Mouse (Mus musculus) lung, adult 2 months (tissue): ENCODE data around the gene Spop. TPM values are rescaled to one million over a fixed set of nuclear protein-coding genes. Genes with fewer than 3 reads are reported as not detected.

ENCODE experiments used
- DNase-seq: peaks from one replicate; pipeline ENCODE4 v3.0.0; 2022
- H3K4me1 ChIP-seq: fragments of 200-500 bp; 2 replicates; pipeline ENCODE4 v1.6.1; 2011; ENCODE audit warnings: low read length; ENCODE audit not compliant: control insufficient read depth, insufficient read depth
- H3K4me3 ChIP-seq: fragments of 200-500 bp; replicated peaks from 2 replicates; pipeline ENCODE3; 2011; ENCODE audit warnings: low read depth, mild to moderate bottlenecking, control low read depth, low read length; ENCODE audit errors: extremely low read depth
- CTCF ChIP-seq: fragments of 200-500 bp; IDR thresholded peaks from 2 replicates; pipeline ENCODE4 v1.5.1; 2011; ENCODE audit warnings: mild to moderate bottlenecking, low read length, control low read depth; ENCODE audit not compliant: insufficient read depth
- POLR2A ChIP-seq: fragments of 200-500 bp; IDR thresholded peaks from 2 replicates; pipeline ENCODE4 v1.6.1; 2011; ENCODE audit warnings: low read depth, mild to moderate bottlenecking, control low read depth, low read length, borderline replicate concordance; ENCODE audit errors: extremely low read depth
- WGBS: fragments of 180-500 bp; shearing (Covaris S2); methylation state at CpG from one replicate; pipeline ENCODE4 v1.1.7; 2018; 5-methylcytosine and 5-hydroxymethylcytosine counted together
- polyA plus RNA-seq: library from polyadenylated mRNA; depleted of rRNA; stranded (reverse); fragments of >200 nt; gene quantifications from 2 replicates; pipeline ENCODE4 v1.2.3, GENCODE M21; 2012

The Spop gene
- polyA plus RNA-seq, 1 experiment = 125 TPM

DNA sequence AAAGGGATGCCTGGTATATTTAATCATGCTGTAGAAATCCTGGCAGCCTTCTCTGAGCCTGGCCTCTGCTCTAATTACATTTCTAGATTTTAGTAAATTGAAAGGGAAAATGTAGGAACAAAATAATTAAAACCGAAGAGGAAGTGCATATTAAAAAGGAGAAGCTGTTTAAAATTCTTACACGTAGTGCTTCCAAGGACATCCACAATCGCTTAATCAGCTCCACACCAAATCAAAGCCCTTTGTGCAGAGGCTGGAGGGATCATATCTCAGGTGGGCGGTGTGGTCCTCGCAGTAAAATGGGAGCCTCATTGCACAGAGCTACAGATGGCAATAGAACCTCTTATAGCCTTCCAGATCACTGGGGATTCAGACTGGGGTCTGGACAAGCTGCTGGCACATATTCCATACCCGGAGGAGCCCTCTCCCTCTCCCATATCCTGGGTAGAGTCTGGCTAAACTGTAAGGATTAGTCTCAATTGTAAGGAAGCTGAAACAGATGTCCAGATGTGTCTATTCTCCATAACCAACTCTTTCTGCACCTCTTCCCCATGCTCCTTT lies 2.3 kb upstream of the Spop start:
- Histone ChIP-seq H3K4me1 (peaks cover 5% of the 10 kb centered on the region), H3K4me3 (no peak overlapping the region)
- no peak for DNase-seq
- no peak for TF ChIP-seq POLR2A
- no peak for TF ChIP-seq CTCF
- 55% methylated on average over 6 of the region's 6 CpGs for WGBS

DNA sequence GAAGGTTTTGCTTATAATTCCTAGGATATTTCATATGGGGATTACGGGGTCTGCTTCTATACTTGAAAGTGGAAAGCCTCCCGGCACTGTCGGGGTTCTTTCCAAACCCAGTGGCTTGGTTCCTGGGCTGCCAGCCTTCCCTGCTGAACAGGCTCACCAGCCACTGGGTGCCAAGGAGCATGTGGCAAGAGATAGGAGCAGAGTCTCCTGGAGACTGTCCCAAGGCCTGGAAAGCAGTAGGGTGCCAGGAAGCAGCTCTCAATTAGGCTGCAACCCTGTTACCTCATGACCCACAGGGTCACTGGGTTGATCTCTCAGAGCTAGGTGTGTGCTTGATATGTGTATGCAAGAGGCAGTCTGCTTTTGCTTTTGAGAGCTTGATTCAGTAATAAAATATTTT lies 1.3 kb upstream of the Spop start:
- 60% methylated on average over 3 of the region's 3 CpGs for WGBS
- TF ChIP-seq CTCF = no peak
- TF ChIP-seq POLR2A = no peak
- Histone ChIP-seq H3K4me1 (peaks cover 7% of the 10 kb centered on the region), H3K4me3 (no peak overlapping the region)
- DNase-seq = no peak

DNA sequence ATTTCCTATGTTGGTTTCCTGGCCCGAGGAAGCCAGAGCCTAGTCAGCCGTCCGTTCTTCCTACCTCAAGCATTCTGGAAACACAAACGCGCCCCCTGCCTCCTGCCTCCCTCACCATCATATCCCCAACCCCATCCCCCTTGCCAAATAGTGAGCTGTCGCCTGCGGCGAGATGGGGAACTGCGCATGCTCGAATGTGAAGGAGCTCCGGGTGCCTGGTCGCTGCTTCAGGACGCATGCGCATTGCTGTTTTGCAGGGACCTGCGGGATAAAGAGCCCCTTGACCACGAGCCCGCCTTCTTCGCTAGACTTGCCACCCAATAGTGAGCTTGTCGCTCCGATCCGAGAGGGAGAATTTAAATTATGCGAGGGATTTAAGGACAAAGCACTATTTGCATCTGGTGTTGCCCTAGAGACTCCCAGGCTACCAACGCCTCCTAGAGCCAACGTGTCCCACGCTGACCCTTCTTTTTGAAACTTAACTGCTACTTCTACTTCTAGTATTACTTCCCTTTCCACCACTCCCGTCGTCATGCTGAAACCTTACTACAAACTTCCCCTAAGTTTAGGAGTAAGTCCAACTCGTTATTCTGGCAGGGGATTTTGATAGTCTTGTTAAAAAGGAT lies 769 bp downstream of the Spop start:
- WGBS = under 1% methylated on average over 28 of the region's 28 CpGs
- TF ChIP-seq POLR2A (peak; percentile 76; the same call in 1 of the 2 replicates), CTCF (0 out of 2 replicates have a peak, but pooled peaks have one; percentile 10)
- peak; percentile 91 for DNase-seq
- H3K4me1 ChIP-seq = peaks cover 7% of the 10 kb centered on the region
- H3K4me3 ChIP-seq = peak overlapping the region; percentile 80

DNA sequence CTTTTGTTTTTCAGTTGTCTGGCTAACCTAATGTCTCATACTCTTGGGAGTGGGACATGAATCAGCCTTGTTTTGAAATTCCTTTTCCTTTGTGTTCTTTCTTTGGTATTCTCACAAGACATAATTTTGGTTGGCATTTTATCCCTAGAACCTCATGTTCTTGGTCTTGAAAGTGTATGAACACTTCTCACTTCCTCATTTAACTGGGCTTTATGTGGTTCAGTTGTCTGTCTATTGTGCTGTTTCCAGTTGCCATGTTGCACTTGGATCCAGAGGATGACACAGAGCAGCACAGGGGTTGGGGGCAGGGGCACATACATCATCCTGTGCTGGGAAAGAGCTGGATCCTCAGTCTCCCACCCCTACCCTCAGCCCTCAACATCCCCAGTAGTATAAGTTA lies 2.1 kb downstream of the Spop start:
- no peak for DNase-seq
- Histone ChIP-seq H3K4me1 (peaks cover 7% of the 10 kb centered on the region), H3K4me3 (no peak overlapping the region)
- no peak for TF ChIP-seq POLR2A
- no peak for TF ChIP-seq CTCF

DNA sequence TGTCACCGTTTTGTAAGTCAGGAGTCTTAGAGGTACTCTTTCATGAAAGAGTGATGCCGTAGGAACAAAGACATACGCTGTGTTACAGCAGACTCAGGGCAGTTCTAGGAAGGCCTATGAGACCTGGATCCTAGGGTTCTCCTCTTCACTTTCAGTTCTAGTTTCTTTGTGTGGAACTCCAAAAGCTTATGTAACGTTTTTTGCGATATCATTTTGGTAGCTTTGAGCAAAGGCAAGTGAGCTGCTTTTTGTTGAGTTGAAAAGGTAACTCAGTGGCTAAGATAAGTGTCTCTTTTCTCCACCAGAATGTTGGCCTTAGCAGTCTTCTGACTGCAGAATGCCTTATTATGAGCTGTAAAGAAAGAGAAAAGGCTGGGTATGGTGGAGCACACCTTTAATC lies 3.5 kb downstream of the Spop start:
- no peak for TF ChIP-seq CTCF
- TF ChIP-seq POLR2A = no peak
- WGBS = 65% methylated on average over 5 of the region's 5 CpGs
- Histone ChIP-seq H3K4me3 (no peak overlapping the region), H3K4me1 (peaks cover 7% of the 10 kb centered on the region)
- DNase-seq = no peak

DNA sequence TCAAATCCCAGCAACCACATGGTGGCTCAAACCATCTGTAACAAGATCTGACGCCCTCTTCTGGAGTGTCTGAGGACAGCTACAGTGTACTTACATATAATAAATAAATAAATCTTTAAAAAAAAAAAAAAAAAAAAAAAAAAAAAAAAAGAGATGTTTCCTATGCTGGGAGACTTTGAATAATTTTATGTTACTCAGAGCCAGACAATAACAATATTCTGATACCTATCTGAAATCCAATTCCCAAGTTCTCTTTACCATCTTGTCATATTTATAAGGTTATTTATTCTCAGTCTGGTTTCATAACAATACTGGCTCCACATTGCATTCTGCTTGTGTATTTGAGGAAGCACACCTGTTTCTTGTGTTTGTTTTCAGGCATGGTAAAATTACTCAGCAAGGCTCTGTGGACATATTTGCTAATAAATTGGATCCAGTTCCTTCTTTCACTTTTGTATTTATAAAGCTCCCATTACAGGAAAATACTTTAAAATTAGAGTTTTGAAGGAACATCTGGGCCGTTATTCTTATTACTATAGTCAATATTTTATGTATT lies 7.1 kb downstream of the Spop start:
- WGBS = 49% methylated on average over 2 of the region's 2 CpGs
- peaks cover 5% of the 10 kb centered on the region for H3K4me1 ChIP-seq
- no peak for DNase-seq
- TF ChIP-seq CTCF = no peak
- TF ChIP-seq POLR2A = no peak
- H3K4me3 ChIP-seq = no peak overlapping the region

DNA sequence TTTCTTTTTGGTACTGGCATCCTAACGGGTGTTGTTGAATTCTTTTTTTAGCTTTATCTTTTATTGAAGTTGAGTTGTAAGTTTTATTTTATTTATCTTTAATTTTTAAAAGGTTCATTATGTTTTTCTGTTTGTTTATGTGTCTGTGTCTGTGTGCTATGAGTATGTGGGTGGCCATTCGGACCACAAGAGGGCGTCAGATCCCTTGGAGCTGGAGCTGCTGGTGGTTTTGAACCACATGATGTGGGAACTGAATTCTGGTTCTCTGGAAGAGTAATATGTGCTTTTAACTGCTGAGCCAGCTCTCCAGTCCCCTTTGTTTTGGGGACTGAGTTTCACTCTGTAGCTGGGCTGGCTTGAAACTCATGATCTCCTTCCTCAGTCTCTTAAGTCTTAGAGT lies 9.6 kb downstream of the Spop start:
- 79% methylated on average over 3 of the region's 3 CpGs for WGBS
- H3K4me3 ChIP-seq = no peak overlapping the region

DNA sequence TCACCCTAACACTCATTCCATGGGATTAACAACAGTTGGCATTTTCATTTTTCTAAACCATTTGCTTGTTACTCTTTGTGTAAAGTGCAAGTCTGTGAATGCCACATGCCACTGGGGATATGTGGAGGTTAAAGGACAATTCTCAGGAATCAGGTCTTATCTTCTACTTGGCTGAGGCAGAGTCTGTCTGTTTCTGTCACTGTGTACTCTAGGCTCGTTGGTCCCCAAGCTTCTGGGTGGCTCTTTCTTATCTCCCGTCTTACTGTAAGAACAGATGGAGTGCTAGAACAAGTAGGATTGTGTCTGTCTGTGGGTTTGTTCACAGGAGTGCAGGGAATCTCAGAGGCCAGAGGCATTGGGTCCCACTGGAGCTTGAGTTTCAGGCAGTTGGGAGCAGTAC lies 17.5 kb downstream of the Spop start:
- TF ChIP-seq POLR2A (no peak), CTCF (no peak)
- Histone ChIP-seq H3K4me3 (no peak overlapping the region), H3K4me1 (peaks cover 7% of the 10 kb centered on the region)
- 65% methylated on average over 2 of the region's 2 CpGs for WGBS
- DNase-seq = no peak

More for the DNA sequence above, 9.6 kb downstream of the Spop start:
- H3K4me1 ChIP-seq = no peaks in the 10 kb centered on the region
- TF ChIP-seq POLR2A = no peak
- peak; percentile 25; the same call in 1 of the 2 replicates for TF ChIP-seq CTCF
- DNase-seq = no peak

DNA sequence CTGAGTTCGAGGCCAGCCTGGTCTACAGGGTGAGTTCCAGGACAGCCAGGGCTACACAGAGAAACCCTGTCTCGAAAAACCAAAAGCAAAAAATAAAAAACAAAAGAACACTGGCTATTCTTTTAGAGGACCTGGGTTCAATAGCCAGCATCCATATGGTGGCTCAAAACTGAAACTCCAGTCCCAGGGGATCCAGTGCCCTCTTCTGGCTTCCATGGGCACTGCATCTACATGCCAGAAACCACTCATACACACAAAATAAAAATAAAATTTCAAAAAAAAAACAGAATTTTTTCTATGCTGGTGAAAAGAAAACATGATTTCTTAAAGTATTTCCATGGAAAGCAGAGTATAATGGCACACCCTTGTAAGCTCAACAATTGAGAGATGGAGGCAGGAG lies 18.3 kb downstream of the Spop start:
- H3K4me1 ChIP-seq = peaks cover 7% of the 10 kb centered on the region
- H3K4me3 ChIP-seq = no peak overlapping the region
- DNase-seq = peak; percentile 50
- TF ChIP-seq POLR2A (no peak), CTCF (peak; percentile 72)
- 89% methylated on average over 2 of the region's 2 CpGs for WGBS

DNA sequence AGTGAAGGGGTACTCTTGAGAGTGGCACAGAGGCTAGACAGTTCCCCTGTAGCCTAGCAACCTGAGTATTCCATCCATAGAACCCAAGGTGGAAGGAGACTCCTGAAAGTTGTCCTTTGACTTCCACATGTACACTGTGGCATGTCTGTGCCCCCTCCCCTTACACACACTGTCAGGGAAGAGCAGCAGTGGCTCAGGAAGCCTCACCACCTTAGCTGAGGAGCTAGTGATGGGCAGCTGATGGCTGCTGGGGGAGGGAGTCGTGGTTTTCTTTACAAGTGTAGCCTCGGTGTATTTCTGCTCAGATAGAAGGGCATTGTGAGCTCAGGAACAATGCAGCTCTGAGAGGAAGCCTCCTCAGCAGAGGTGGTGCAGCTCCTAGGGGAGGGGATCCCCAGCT lies 31.5 kb downstream of the Spop start:
- no peak overlapping the region for H3K4me3 ChIP-seq
- H3K4me1 ChIP-seq = no peaks in the 10 kb centered on the region; the same call in 1 of the 2 replicates
- TF ChIP-seq CTCF = no peak
- no peak for TF ChIP-seq POLR2A
- WGBS = 16% methylated on average over 2 of the region's 2 CpGs
- DNase-seq = no peak
